Mouse (Mus musculus) limb, embryonic 12.5 days (tissue): ENCODE measurements at regions not wholly inside any gene's neighbourhood (a gene's known extent, or its start where the extent isn't known, plus 50 kb on each side); places are given as distances from the start of the nearest gene placed in this dataset.

Experiments
- ATAC-seq: fragments of 200-750 bp; cut with Nextera tagmentation; 2 replicates; pipeline ENCODE4 v1.8.0; 2017; ENCODE audit warnings: low read depth, moderate TSS enrichment; ENCODE audit not compliant: insufficient number of reproducible peaks, insufficient read depth, low FRiP score, low TSS enrichment
- H3K27ac ChIP-seq: fragments of 300-500 bp; sonication (generic); 2 replicates; pipeline ENCODE4 v1.5.1; 2016; ENCODE audit warnings: mild to moderate bottlenecking, moderate library complexity
- H3K27me3 ChIP-seq: fragments of 300-500 bp; sonication (generic); 2 replicates; pipeline ENCODE4 v1.6.1; 2016; ENCODE audit warnings: mild to moderate bottlenecking, moderate library complexity
- H3K36me3 ChIP-seq: fragments of 300-500 bp; sonication (generic); 2 replicates; pipeline ENCODE4 v1.6.1; 2016; ENCODE audit warnings: mild to moderate bottlenecking, moderate library complexity
- H3K4me1 ChIP-seq: fragments of 300-500 bp; sonication (generic); replicated peaks from 2 replicates; pipeline ENCODE4 v1.6.1; 2016
- H3K4me2 ChIP-seq: fragments of 300-500 bp; sonication (generic); 2 replicates; pipeline ENCODE4 v1.6.1; 2016; ENCODE audit warnings: mild to moderate bottlenecking, moderate library complexity
- H3K4me3 ChIP-seq: fragments of 300-500 bp; sonication (generic); replicated peaks from 2 replicates; pipeline ENCODE4 v1.5.1; 2016; ENCODE audit warnings: mild to moderate bottlenecking
- H3K9ac ChIP-seq: fragments of 300-500 bp; sonication (generic); replicated peaks from 2 replicates; pipeline ENCODE4 v1.6.1; 2016; ENCODE audit warnings: mild to moderate bottlenecking, moderate library complexity
- H3K9me3 ChIP-seq: fragments of 300-500 bp; sonication (generic); 2 replicates; pipeline ENCODE4 v1.6.1; 2016; ENCODE audit warnings: mild to moderate bottlenecking, moderate library complexity
- WGBS: fragments of 180-500 bp; shearing (Covaris S2); methylation state at CpG from one replicate; pipeline ENCODE4 v1.1.7; 2016; 5-methylcytosine and 5-hydroxymethylcytosine counted together

GRCm38 (mm10) chr7:70574194-70574593, 207.7 kb upstream of the Nr2f2 start:
- no peak overlapping the region for H3K4me2 ChIP-seq
- WGBS = 85% methylated on average over 6 of the region's 6 CpGs
- H3K4me3 ChIP-seq = no peak overlapping the region
- H3K27ac ChIP-seq = no peak overlapping the region
- peaks cover 16% of the 10 kb centered on the region for H3K4me1 ChIP-seq
- no peak overlapping the region for H3K9ac ChIP-seq
- H3K36me3 ChIP-seq = no peaks in the 10 kb centered on the region
- no peak for ATAC-seq
- H3K27me3 ChIP-seq = 0 out of 2 replicates have a peak, but pooled peaks cover 4% of the 10 kb centered on the region
- no peaks in the 10 kb centered on the region for H3K9me3 ChIP-seq

GRCm38 (mm10) chr7:70565034-70565433, 198.5 kb upstream of the Nr2f2 start:
- Histone ChIP-seq H3K27ac (no peak overlapping the region), H3K9me3 (no peaks in the 10 kb centered on the region), H3K4me2 (no peak overlapping the region), H3K4me3 (no peak overlapping the region), H3K36me3 (no peaks in the 10 kb centered on the region), H3K27me3 (no peaks in the 10 kb centered on the region), H3K9ac (no peak overlapping the region), H3K4me1 (no peaks in the 10 kb centered on the region)
- WGBS = 29% methylated on average over 1 of the region's 1 CpGs
- ATAC-seq = no peak

- Histone ChIP-seq H3K9me3 (no peaks in the 10 kb centered on the region), H3K4me3 (no peak overlapping the region), H3K4me2 (no peak overlapping the region), H3K9ac (no peak overlapping the region), H3K27ac (no peak overlapping the region), H3K4me1 (no peaks in the 10 kb centered on the region), H3K36me3 (no peaks in the 10 kb centered on the region), H3K27me3 (no peaks in the 10 kb centered on the region)
- no peak for ATAC-seq
- 69% methylated on average over 5 of the region's 5 CpGs for WGBS
Measured at GRCm38 (mm10) chr7:70548936-70549450, 182.5 kb upstream of the Nr2f2 start.

- no peaks in the 10 kb centered on the region for H3K4me1 ChIP-seq
- no peaks in the 10 kb centered on the region for H3K36me3 ChIP-seq
- H3K27ac ChIP-seq = no peak overlapping the region
- no peaks in the 10 kb centered on the region; the same call in 1 of the 2 replicates for H3K27me3 ChIP-seq
- no peak overlapping the region for H3K4me2 ChIP-seq
- H3K4me3 ChIP-seq = no peak overlapping the region
- WGBS = 70% methylated on average over 10 of the region's 10 CpGs
- H3K9ac ChIP-seq = no peak overlapping the region
- no peak for ATAC-seq
- no peaks in the 10 kb centered on the region for H3K9me3 ChIP-seq
Measured at GRCm38 (mm10) chr7:70541881-70542665, 175.5 kb upstream of the Nr2f2 start.

GRCm38 (mm10) chr7:70539121-70539642, 172.6 kb upstream of the Nr2f2 start:
- H3K4me1 ChIP-seq = no peaks in the 10 kb centered on the region
- H3K27ac ChIP-seq = no peak overlapping the region
- ATAC-seq = no peak
- H3K9me3 ChIP-seq = no peaks in the 10 kb centered on the region
- 33% methylated on average over 9 of the region's 9 CpGs for WGBS
- H3K4me2 ChIP-seq = no peak overlapping the region
- H3K9ac ChIP-seq = no peak overlapping the region
- no peaks in the 10 kb centered on the region for H3K36me3 ChIP-seq
- H3K4me3 ChIP-seq = no peak overlapping the region
- no peaks in the 10 kb centered on the region; the same call in 1 of the 2 replicates for H3K27me3 ChIP-seq

- Histone ChIP-seq H3K4me1 (no peaks in the 10 kb centered on the region), H3K4me3 (no peak overlapping the region), H3K9ac (no peak overlapping the region), H3K27ac (no peak overlapping the region), H3K9me3 (peaks cover 4% of the 10 kb centered on the region; the same call in 1 of the 2 replicates), H3K36me3 (no peaks in the 10 kb centered on the region), H3K27me3 (no peaks in the 10 kb centered on the region; the same call in 1 of the 2 replicates), H3K4me2 (no peak overlapping the region)
- 57% methylated on average over 6 of the region's 6 CpGs for WGBS
- no peak for ATAC-seq
Measured at GRCm38 (mm10) chr7:70536046-70536445, 169.5 kb upstream of the Nr2f2 start.

GRCm38 (mm10) chr7:70533552-70533951, 167.0 kb upstream of the Nr2f2 start:
- ATAC-seq = no peak
- H3K4me1 ChIP-seq = no peaks in the 10 kb centered on the region
- H3K27ac ChIP-seq = no peak overlapping the region
- H3K36me3 ChIP-seq = no peaks in the 10 kb centered on the region
- H3K9me3 ChIP-seq = peaks cover 12% of the 10 kb centered on the region
- no peak overlapping the region for H3K9ac ChIP-seq
- no peak overlapping the region for H3K4me2 ChIP-seq
- H3K27me3 ChIP-seq = no peaks in the 10 kb centered on the region
- no peak overlapping the region for H3K4me3 ChIP-seq
- WGBS = 89% methylated on average over 1 of the region's 1 CpGs

GRCm38 (mm10) chr7:70527921-70528320, 161.4 kb upstream of the Nr2f2 start:
- ATAC-seq = no peak
- Histone ChIP-seq H3K9ac (no peak overlapping the region), H3K27ac (no peak overlapping the region), H3K9me3 (peaks cover 16% of the 10 kb centered on the region), H3K4me1 (no peaks in the 10 kb centered on the region), H3K4me2 (no peak overlapping the region), H3K36me3 (no peaks in the 10 kb centered on the region), H3K27me3 (no peaks in the 10 kb centered on the region), H3K4me3 (no peak overlapping the region)
- 68% methylated on average over 4 of the region's 4 CpGs for WGBS

GRCm38 (mm10) chr7:70525372-70525771, 158.8 kb upstream of the Nr2f2 start:
- H3K9ac ChIP-seq = no peak overlapping the region
- H3K4me1 ChIP-seq = 0 out of 2 replicates have a peak, but pooled peaks cover 7% of the 10 kb centered on the region
- WGBS = 83% methylated on average over 2 of the region's 2 CpGs
- H3K27me3 ChIP-seq = no peaks in the 10 kb centered on the region
- H3K9me3 ChIP-seq = peaks cover 10% of the 10 kb centered on the region
- H3K4me3 ChIP-seq = no peak overlapping the region
- ATAC-seq = no peak
- no peak overlapping the region for H3K27ac ChIP-seq
- no peak overlapping the region for H3K4me2 ChIP-seq
- no peaks in the 10 kb centered on the region for H3K36me3 ChIP-seq

- Histone ChIP-seq H3K4me3 (no peak overlapping the region), H3K4me1 (0 out of 2 replicates have a peak, but pooled peaks cover 10% of the 10 kb centered on the region), H3K27me3 (no peaks in the 10 kb centered on the region), H3K36me3 (no peaks in the 10 kb centered on the region), H3K9ac (no peak overlapping the region), H3K4me2 (no peak overlapping the region), H3K27ac (no peak overlapping the region), H3K9me3 (peaks cover 10% of the 10 kb centered on the region)
- no peak for ATAC-seq
- WGBS = 91% methylated on average over 9 of the region's 9 CpGs
Measured at GRCm38 (mm10) chr7:70524744-70525143, 158.2 kb upstream of the Nr2f2 start.

GRCm38 (mm10) chr7:70524251-70524650, 157.7 kb upstream of the Nr2f2 start:
- 96% methylated on average over 4 of the region's 4 CpGs for WGBS
- H3K36me3 ChIP-seq = no peaks in the 10 kb centered on the region
- H3K4me3 ChIP-seq = no peak overlapping the region
- no peak for ATAC-seq
- H3K4me2 ChIP-seq = no peak overlapping the region
- H3K9ac ChIP-seq = no peak overlapping the region
- H3K4me1 ChIP-seq = 0 out of 2 replicates have a peak, but pooled peaks cover 10% of the 10 kb centered on the region
- no peak overlapping the region for H3K27ac ChIP-seq
- H3K9me3 ChIP-seq = peaks cover 10% of the 10 kb centered on the region
- H3K27me3 ChIP-seq = no peaks in the 10 kb centered on the region
